Mouse (Mus musculus): ENCODE measurements around the gene Arhgap19. TPM values are rescaled to one million over a fixed set of nuclear protein-coding genes. Genes with fewer than 3 reads are reported as not detected.

Gene Arhgap19
- total RNA-seq, 1 experiment from 2014 or later: 26.8 TPM

GRCm38 (mm10) chr19:41786896-41787295 lies 15.0 kb downstream of the Arhgap19 start:
- ATAC-seq (replicated peaks in 1 of 2; ENCODE audit: insufficient read depth in 1 of 2, low FRiP score in 2 of 2, low TSS enrichment in 1 of 2, low read depth in 1 of 2, poor library complexity in 2 of 2, severe bottlenecking in 2 of 2): no peak

GRCm38 (mm10) chr19:41777514-41777913 lies 24.3 kb downstream of the Arhgap19 start:
- ATAC-seq (replicated peaks in 1 of 2; ENCODE audit: insufficient read depth in 1 of 2, low FRiP score in 2 of 2, low TSS enrichment in 1 of 2, low read depth in 1 of 2, poor library complexity in 2 of 2, severe bottlenecking in 2 of 2): no peak

GRCm38 (mm10) chr19:41768711-41769110 lies 33.1 kb downstream of the Arhgap19 start:
- ATAC-seq (replicated peaks in 1 of 2; ENCODE audit: insufficient read depth in 1 of 2, low FRiP score in 2 of 2, low TSS enrichment in 1 of 2, low read depth in 1 of 2, poor library complexity in 2 of 2, severe bottlenecking in 2 of 2): no peak

GRCm38 (mm10) chr19:41766628-41767027 lies 35.2 kb downstream of the Arhgap19 start:
- ATAC-seq (replicated peaks in 1 of 2; ENCODE audit: insufficient read depth in 1 of 2, low FRiP score in 2 of 2, low TSS enrichment in 1 of 2, low read depth in 1 of 2, poor library complexity in 2 of 2, severe bottlenecking in 2 of 2): no peak

DNA sequence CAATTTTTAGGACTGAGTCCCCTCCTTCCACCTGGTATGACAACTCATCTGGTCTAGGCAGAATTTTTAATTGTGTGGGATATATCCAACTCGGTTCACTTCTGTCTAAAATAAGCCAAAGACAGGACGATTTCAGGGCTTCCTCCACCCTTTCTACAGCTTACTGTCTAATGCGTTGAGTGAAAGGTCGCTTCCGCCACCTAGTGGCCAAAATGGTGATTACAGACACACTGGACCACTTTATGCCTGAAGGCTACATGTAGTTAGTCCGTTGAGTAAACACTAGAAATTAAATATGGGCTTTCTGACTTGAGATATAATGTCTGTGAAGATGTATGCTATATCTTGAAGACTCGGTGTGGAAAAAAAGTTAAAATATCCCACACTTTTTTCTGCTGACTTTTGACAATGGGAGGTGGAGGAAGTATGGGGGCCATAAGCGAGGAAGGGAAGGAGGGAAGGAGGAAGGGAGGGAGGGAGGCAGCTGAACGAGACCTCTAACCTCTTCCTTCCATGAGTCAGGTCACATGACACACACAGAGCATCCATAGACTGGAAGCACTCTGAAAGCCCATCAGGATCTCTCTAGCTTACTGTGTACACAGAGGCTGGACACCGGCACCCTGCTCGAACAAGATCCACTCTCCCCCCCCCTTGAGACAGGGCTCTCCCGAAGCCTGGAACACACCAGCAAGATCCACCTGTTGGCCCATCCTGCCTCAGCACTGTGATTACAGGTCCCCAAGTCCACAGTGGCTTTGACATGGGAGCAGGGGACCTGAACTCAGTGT lies 37.8 kb downstream of the Arhgap19 start:
- ATAC-seq (replicated peaks in 1 of 2; ENCODE audit: insufficient read depth in 1 of 2, low FRiP score in 2 of 2, low TSS enrichment in 1 of 2, low read depth in 1 of 2, poor library complexity in 2 of 2, severe bottlenecking in 2 of 2): peak; percentile 65 to 71; a peak in 3 of 4 replicates

DNA sequence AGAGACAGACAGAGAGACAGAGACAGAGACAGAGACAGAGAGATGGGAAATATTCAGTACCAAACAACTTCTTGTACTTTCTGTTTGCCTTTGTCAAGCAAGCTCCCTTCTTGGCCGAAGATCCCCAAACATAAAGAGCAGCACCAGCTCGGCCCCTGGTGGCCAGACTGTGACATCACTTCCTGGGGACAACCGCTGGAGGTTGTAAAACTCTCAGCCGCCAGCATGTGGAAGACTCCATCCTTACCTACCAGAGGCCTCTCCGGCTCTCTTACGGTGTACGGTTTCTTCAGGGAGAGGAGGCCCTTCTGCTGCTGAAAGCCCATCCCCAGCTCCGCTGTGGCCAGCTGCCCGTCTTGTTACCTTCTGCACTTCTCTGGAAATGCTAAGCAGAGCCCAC lies 40.3 kb downstream of the Arhgap19 start:
- 0 out of 4 replicates have a peak, but pooled peaks of 1 of the 2 experiments have one; percentile 39 for ATAC-seq (replicated peaks in 1 of 2; ENCODE audit: insufficient read depth in 1 of 2, low FRiP score in 2 of 2, low TSS enrichment in 1 of 2, low read depth in 1 of 2, poor library complexity in 2 of 2, severe bottlenecking in 2 of 2)

DNA sequence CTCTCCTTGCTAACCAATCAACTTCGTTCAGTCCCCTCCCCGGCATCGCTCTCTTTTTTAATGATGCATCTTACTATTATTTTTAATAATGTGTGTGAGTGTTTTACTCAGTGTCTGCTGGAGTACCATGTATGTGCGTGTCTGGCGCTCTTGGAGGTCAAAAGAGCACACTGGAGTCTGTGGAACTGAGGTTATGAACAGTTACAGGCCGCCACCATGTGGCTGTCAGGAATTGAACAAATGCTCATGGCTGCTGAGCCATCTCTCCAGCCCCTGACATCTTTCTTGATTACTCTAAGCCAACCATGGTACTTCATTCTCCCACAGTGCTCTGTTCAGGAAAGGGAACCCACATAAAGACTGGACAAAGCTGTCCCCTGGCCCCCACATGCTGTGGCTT lies 42.1 kb downstream of the Arhgap19 start:
- ATAC-seq (replicated peaks in 1 of 2; ENCODE audit: insufficient read depth in 1 of 2, low FRiP score in 2 of 2, low TSS enrichment in 1 of 2, low read depth in 1 of 2, poor library complexity in 2 of 2, severe bottlenecking in 2 of 2): no peak

DNA sequence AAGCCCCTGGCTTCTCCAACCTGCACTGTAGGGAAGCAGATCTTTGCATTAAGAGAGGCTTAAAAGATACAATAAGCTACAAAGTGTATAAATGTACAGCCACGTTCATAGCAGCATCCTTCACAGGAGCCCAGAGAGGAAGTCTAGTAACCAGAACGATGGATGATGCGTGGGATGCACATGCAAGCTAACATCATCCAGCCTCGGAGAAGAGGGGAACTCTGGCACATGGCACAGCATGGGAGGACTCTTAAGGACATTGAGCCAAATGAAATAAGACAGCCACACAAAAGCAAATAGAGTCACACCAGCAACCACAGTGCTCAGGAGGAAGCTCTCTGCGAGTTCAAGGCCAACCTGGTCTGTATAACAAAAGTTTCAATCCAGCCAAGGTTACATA lies 42.6 kb downstream of the Arhgap19 start:
- ATAC-seq (replicated peaks in 1 of 2; ENCODE audit: insufficient read depth in 1 of 2, low FRiP score in 2 of 2, low TSS enrichment in 1 of 2, low read depth in 1 of 2, poor library complexity in 2 of 2, severe bottlenecking in 2 of 2): no peak

GRCm38 (mm10) chr19:41754760-41755159 lies 47.1 kb downstream of the Arhgap19 start:
- ATAC-seq (replicated peaks in 1 of 2; ENCODE audit: insufficient read depth in 1 of 2, low FRiP score in 2 of 2, low TSS enrichment in 1 of 2, low read depth in 1 of 2, poor library complexity in 2 of 2, severe bottlenecking in 2 of 2): no peak

DNA sequence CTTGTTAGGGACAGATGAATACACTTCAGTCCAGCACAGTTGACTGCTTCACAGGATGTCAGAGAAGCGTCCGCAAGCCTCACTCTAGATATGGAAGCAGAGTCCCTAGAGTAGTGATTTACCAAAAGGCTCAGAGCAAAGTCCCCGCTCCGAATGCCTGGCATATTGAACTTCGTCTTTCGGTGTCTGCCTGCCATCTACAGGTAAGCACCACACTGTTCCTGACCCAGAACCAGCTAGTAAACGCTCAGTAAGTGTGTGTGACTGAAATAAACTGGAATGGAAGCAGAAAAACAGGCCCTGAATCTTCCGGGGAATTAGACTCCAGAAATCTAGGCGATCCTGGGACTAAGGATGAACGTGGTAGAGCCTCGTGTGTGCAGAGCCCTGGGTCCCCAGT lies 49.9 kb downstream of the Arhgap19 start:
- ATAC-seq (replicated peaks in 1 of 2; ENCODE audit: insufficient read depth in 1 of 2, low FRiP score in 2 of 2, low TSS enrichment in 1 of 2, low read depth in 1 of 2, poor library complexity in 2 of 2, severe bottlenecking in 2 of 2): no peak

DNA sequence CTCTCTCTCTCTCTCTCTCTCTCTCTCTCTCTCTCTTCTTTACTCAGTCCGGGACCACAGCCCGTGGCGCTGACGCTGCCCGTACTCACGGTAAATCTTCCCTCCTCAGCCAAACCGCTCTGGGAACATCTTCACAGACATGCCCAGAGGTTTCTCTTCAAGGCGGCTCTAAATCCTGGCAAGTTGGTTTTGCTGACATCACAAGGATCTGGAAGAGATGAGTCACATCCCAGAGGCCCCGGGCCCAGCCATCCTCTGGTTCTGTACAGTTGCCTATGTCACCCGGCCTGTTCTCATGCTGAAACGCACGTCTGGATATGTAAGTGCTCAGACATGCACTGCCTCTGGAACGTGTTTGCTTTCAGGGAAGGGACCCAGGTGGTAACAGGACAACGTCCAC lies 54.4 kb downstream of the Arhgap19 start:
- no peak for ATAC-seq (replicated peaks in 1 of 2; ENCODE audit: insufficient read depth in 1 of 2, low FRiP score in 2 of 2, low TSS enrichment in 1 of 2, low read depth in 1 of 2, poor library complexity in 2 of 2, severe bottlenecking in 2 of 2)

- ATAC-seq (replicated peaks in 1 of 2; ENCODE audit: insufficient read depth in 1 of 2, low FRiP score in 2 of 2, low TSS enrichment in 1 of 2, low read depth in 1 of 2, poor library complexity in 2 of 2, severe bottlenecking in 2 of 2): no peak
Measured at GRCm38 (mm10) chr19:41745941-41746557, 55.8 kb downstream of the Arhgap19 start.

GRCm38 (mm10) chr19:41743396-41743795 lies 58.5 kb downstream of the Arhgap19 start, which contains the start of gene Slit1:
TSS of gene Slit1 (minus strand) at chr19:41743665.
- ATAC-seq (replicated peaks in 1 of 2; ENCODE audit: insufficient read depth in 1 of 2, low FRiP score in 2 of 2, low TSS enrichment in 1 of 2, low read depth in 1 of 2, poor library complexity in 2 of 2, severe bottlenecking in 2 of 2): no peak

- no peak for ATAC-seq (replicated peaks in 1 of 2; ENCODE audit: insufficient read depth in 1 of 2, low FRiP score in 2 of 2, low TSS enrichment in 1 of 2, low read depth in 1 of 2, poor library complexity in 2 of 2, severe bottlenecking in 2 of 2)
Measured at GRCm38 (mm10) chr19:41738896-41739295, 63.0 kb downstream of the Arhgap19 start.

DNA sequence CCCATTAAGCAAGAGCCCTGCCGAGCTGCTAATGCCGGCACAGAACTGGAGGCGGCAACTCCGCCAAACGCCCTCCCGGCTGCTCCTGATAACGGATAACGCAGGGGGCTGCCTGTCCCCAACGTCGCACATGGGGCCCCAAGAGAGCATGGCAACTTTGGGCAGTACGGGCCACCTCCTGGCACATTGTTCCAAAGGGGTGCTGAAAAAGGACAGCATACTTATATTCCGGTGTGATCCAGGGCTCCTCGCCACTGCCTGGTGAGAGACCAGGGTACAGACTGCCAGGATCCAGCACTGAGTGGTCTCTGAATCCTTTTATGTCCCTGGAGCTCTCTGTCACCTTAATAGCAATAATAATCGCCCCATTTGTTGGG lies 63.4 kb downstream of the Arhgap19 start:
- no peak for ATAC-seq (replicated peaks in 1 of 2; ENCODE audit: insufficient read depth in 1 of 2, low FRiP score in 2 of 2, low TSS enrichment in 1 of 2, low read depth in 1 of 2, poor library complexity in 2 of 2, severe bottlenecking in 2 of 2)

DNA sequence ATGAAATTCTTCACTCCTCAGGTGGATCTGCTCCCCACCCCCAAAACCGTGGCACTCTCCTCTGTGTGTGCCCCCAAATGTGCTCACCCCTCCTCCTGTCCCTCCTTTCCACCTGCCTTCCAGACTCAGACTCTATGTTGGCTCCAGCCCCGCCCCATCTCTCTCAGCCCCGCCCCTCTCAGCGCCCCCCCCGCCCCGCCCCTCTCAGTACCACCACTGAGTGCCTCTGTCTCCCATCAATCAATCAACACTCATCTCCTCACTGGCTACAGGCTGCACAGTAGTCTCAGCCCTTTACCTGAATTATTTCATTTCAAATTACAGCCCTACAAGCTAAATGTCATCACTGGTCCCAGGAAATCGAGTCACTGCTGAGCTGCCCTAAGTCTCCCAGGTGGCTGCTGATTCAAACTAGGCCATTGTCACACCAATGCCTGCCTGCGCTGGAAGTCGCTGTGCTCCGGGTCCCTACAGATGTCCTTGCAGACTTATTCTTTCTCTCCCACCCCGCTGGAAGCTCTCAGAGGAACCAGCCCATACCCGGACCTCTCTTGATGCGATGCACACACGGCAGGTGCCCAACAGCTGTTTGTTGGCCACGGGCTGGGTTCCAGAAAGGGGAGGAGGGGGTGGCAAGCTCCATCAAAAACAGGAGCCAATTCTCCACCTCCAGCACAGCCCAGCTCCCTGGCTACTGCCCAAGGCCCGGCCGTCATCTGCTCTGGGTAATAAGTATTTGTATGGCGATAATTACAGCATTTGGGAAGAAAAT lies 64.0 kb downstream of the Arhgap19 start:
- ATAC-seq (replicated peaks in 1 of 2; ENCODE audit: insufficient read depth in 1 of 2, low FRiP score in 2 of 2, low TSS enrichment in 1 of 2, low read depth in 1 of 2, poor library complexity in 2 of 2, severe bottlenecking in 2 of 2): no peak

- no peak for ATAC-seq (replicated peaks in 1 of 2; ENCODE audit: insufficient read depth in 1 of 2, low FRiP score in 2 of 2, low TSS enrichment in 1 of 2, low read depth in 1 of 2, poor library complexity in 2 of 2, severe bottlenecking in 2 of 2)
Measured at GRCm38 (mm10) chr19:41734685-41735084, 67.2 kb downstream of the Arhgap19 start.

DNA sequence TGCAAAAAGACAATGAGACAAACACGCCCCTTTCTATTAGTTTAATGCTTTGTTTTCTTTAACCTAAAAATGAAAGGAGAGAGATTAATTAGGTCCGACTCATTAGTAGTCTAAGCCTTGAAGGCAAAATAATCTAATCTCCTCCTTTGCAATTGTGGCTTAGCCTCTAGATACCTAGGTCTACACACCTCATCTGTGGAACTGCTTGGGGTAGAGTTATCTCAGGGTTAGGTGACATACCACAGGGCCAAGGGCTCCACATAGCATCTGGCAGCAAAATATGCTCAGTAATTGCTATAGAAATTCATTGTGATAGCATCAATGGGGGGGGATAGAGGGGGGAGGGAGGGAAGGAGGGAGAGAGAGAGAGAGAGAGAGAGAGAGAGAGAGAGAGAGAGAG lies 76.4 kb downstream of the Arhgap19 start:
- ATAC-seq (replicated peaks in 1 of 2; ENCODE audit: insufficient read depth in 1 of 2, low FRiP score in 2 of 2, low TSS enrichment in 1 of 2, low read depth in 1 of 2, poor library complexity in 2 of 2, severe bottlenecking in 2 of 2): no peak

Data from hematopoietic stem cell, adult 5-6 weeks (primary cell).